Mouse (Mus musculus): Measurements from ENCODE around the gene Stk26.

DNA sequence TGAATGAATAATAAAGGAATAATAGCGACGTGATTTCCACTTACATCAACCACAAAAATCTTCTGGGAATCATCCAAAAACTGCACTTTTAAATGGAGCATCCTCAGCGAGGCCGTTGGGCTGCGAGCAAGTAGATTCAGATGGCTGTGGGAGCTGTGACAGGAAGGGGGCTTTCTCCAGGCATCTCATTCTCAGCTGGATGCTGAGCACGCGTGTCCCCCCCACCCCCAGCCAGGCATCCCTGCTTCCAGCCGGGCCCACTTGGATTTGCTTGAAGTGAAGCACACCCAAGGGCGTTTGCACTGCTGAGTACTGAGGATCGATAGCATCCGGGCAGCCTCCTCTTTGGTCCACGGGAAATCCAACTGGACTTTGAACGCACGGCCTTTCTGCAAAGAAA is 101.8 kb downstream of the Stk26 start, which contains the start of gene Frmd7:
- TF ChIP-seq EP300 (IDR thresholded peaks at IDR 0.05; ENCODE audit: insufficient read depth, low read depth, low read length) (no peak), CTCF (IDR thresholded peaks at IDR 0.05) (no peak), POLR2A (IDR thresholded peaks at IDR 0.05; ENCODE audit: insufficient read depth, low read depth, low read length) (no peak)
